Mouse (Mus musculus) cerebellum, postnatal 10 days (tissue): ENCODE data around the gene Col4a3bp.
"Not testable (repeated sequence)": the region's sequence is repeated elsewhere in the genome, so short reads cannot be mapped to it uniquely, and the experiment has no call there.

ENCODE experiments used
- DNase-seq, 2 experiments: peaks; one replicate each; pipeline ENCODE4 v3.0.0; 2021; ENCODE audit warnings: mixed read lengths in 2 of 2

Col4a3bp gene

GRCm38 (mm10) chr13:96656673-96657072 lies 114.3 kb downstream of the Col4a3bp start:
- no peak for DNase-seq

GRCm38 (mm10) chr13:96658936-96659335 lies 116.5 kb downstream of the Col4a3bp start:
- no peak for DNase-seq

DNA sequence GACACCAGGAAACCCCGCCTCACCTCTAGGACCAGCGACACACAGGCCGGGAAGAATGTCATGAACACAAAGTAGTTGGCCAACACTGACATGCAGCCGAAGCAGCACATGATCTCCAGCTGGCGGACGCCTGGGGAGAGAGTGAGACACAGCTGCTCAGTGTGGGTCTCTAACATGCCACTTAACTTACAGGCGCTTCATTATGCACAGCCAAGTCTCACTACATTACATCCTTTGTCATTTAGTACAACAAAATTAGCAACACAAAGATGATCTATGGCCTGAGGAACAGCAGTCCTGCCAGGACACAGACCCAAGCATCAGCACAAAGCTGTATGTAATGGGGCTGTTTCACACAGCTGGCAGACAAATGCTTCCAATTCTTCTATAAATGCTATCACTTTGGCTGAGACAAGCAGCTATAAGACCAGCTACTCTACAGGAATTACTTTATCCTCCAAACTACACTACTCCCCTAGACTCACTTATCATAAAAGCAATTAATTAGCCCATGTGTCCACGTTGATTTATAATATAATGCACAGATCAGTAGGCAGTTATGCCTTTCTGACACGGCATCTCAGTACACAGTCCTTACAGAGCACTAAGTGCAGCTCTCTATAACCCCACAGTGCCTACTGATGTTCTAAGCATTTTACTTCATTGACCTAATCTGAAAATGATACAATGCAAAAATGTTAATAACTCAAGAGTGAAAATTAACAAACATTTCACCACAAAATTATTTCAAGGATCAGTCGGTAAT lies 117.9 kb downstream of the Col4a3bp start:
- peak in 1 of 2 experiments; percentile 27 for DNase-seq

GRCm38 (mm10) chr13:96663120-96663519 lies 120.7 kb downstream of the Col4a3bp start:
- not testable (repeated sequence) for DNase-seq

DNA sequence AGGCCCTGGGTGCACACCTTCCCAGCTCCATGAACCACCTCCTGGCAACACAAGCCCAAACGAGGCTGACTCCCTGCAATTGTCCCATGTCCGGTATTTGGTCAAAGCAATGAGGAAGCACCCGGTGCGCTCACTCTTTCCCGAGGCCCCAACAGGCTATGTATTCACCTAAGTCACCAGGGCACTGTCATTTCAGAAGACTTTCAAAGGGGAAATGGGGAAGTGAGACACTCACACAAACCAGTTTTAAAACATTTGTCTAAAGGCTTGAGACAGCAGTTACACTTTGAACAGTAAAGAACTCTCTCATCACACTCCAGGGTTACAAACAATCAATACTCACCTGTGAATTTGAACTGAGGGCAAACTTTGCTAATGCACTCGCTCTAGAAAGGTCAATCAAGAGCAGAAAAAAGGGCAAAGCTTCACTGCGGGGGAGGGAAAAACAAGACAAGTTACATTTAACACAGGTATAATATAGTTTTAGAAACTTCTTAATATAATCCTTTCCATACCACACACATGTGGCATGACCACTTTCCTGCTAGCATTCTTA lies 122.1 kb downstream of the Col4a3bp start:
- DNase-seq, result no peak

GRCm38 (mm10) chr13:96670019-96670405 lies 127.6 kb downstream of the Col4a3bp start:
- no peak for DNase-seq

GRCm38 (mm10) chr13:96670406-96671077 lies 128.1 kb downstream of the Col4a3bp start, which contains the start of gene Hmgcr:
TSS of gene Hmgcr (minus strand) at chr13:96670936.
- peak; percentile 98 to 99 for DNase-seq

GRCm38 (mm10) chr13:96671078-96671905 lies 128.9 kb downstream of the Col4a3bp start:
- DNase-seq, result no peak

GRCm38 (mm10) chr13:96671906-96672234 lies 129.5 kb downstream of the Col4a3bp start:
- DNase-seq, result no peak

DNA sequence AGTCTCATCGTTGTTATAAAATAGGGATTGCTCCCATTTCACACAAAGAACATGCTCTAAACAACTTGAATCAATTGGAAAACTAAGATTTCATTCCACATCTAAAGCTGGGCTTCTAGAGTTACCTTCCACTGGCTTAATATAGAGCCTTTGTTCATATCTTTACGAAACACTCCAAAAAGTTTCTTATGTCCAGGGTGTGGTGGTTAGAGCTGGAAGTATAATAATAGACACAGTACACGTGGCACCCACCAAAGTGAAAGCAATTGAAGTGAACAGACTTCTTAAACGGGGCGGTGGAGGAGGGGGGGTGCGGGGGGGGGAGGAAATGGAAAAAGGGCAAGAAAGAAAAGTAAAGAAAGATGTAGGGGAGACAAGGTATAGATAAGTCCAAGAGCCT lies 129.9 kb downstream of the Col4a3bp start:
- no peak for DNase-seq

DNA sequence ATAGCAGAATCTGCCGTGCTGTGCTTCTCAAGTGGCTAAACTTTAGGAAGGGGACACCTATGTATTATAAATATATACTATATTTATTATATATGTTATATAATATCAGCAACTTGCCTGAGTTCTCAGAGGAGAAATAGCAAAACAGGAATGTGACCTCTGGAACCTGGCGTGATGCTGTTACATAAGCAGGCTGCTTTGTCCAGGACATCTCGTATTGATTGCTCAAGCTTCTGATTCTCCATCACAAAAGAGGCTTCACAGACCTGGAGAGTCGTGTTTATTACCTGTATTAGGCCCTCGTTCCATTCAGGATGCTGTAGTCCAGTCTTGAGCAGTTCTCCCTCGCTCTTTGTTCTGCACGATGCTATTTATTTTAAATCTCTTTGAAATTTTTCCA lies 131.4 kb downstream of the Col4a3bp start:
- DNase-seq, result no peak

DNA sequence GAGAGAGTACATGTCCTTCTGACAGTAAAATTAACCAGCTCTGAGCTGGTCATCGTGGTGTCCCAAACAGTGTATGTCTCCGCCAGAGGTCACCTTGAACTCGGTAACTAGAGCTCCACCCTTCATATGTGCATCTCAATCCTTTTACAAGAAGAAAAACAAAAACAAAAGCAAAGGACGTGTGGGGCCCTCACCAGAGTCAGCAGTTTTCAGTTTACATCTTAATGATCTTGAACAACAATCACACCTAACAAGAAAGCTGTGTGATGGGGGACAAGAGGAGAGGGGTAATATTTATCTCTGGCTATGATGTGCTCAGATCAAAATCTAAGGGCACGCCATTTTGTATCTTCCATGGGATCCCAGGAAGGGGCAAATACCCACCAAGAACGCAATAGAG lies 133.3 kb downstream of the Col4a3bp start:
- DNase-seq, result no peak

GRCm38 (mm10) chr13:96677071-96677470 lies 134.7 kb downstream of the Col4a3bp start:
- no peak for DNase-seq

DNA sequence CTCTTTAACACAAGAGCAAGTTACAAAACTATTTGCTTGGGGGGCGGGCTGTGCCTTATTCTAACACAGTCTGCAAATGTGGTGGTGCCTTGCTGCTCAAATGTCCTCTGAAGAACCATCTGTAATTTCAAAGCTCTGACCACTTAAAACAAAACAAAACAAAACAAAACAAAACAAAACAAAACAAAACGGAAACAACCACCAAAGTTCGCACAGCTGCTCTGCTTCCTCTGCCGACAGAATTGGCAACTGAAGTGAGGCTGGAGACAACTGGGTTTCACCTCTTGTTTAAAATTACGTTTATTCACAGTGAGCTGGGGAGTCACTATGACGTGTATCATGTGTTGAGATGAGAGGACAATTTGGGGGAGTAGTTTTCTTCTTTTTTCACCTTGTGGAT lies 136.2 kb downstream of the Col4a3bp start:
- DNase-seq, result no peak

GRCm38 (mm10) chr13:96680163-96681087 lies 138.0 kb downstream of the Col4a3bp start:
- no peak for DNase-seq

DNA sequence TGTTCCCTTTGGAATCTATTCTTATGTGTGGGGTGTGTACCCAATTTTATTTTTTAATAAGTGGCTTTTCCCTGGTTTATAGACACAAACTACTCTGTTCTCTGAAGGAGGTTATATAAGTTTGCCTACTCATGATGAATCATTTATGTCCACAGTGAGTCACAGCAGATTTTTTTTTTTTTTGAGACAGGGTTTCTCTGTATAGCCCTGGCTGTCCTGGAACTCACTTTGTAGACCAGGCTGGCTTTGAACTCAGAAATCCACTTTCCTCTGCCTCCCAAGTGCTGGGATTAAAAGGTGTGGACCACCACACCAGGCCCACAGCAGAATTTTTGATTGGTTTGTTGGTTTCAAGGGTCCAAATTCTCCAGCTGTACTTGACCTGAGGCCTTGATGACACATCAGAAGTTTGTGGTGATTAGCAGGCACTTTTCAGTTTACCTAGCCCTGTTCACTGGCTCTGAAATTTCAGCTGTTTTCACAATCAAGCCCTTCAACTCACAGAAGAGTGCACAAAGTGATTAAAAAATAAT lies 138.7 kb downstream of the Col4a3bp start:
- no peak for DNase-seq

DNA sequence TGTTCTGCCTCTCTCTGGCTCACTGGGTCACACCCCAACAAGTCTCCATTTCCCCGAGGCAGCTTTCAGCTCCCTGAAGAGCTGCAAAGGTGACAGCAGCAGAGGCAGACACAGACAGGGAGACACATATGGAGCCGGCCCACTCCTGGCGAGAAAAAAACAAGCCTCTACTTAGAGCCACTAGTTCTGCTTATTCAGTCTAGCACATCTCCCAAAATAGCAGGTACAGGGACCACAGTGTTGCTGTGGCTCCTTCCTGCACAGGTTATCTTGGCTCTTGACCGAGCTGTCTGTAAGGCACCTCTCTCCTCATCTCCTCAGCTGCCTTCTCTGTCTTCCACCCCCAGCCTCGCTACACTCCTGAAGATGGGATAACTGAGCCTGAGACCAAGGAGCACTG lies 142.4 kb downstream of the Col4a3bp start:
- no peak for DNase-seq

DNA sequence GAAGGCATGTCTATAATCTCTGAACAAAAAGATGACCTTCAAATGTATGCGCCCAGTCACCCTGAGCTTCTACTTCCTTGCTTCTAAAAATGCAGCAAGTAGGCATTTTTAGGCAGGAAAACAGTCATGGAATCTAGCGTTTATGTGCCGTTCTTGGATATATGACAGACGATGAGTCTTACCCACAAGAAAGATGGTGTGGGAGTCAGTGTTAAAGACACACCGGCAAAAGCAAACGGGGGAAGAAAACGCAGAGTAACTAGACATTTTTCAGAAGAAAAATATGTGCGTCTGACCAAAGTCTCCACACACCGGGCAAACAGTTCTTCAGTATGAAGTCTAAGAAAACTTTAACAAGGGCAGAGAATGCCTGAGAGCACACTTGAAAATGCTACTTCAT lies 144.8 kb downstream of the Col4a3bp start:
- no peak for DNase-seq
